Mouse (Mus musculus): Measurements from ENCODE around the gene Cep85l.

Cep85l gene

GRCm38 (mm10) chr10:53394923-53395629 lies 15.3 kb upstream of the Cep85l start:
- DNase-seq (ENCODE audit: low spot score) = no peak

GRCm38 (mm10) chr10:53388227-53388920 lies 8.6 kb upstream of the Cep85l start:
- DNase-seq (ENCODE audit: low spot score) = no peak

GRCm38 (mm10) chr10:53385438-53385837 lies 5.7 kb upstream of the Cep85l start:
- DNase-seq (ENCODE audit: low spot score) = no peak

- DNase-seq (ENCODE audit: low spot score) = no peak
Observed at GRCm38 (mm10) chr10:53384896-53385295, 5.1 kb upstream of the Cep85l start.

- no peak for DNase-seq (ENCODE audit: low spot score)
Observed at GRCm38 (mm10) chr10:53382696-53383365, 3.1 kb upstream of the Cep85l start.

GRCm38 (mm10) chr10:53378981-53379708 lies 602 bp downstream of the Cep85l start:
- peak; percentile 10 for DNase-seq (ENCODE audit: low spot score)

GRCm38 (mm10) chr10:53378296-53378695 lies 1.5 kb downstream of the Cep85l start:
- no peak for DNase-seq (ENCODE audit: low spot score)

GRCm38 (mm10) chr10:53377096-53377495 lies 2.7 kb downstream of the Cep85l start:
- DNase-seq (ENCODE audit: low spot score) = no peak

GRCm38 (mm10) chr10:53373885-53374578 lies 5.7 kb downstream of the Cep85l start:
- DNase-seq (ENCODE audit: low spot score) = no peak

- no peak for DNase-seq (ENCODE audit: low spot score)
Observed at GRCm38 (mm10) chr10:53367265-53367664, 12.5 kb downstream of the Cep85l start.

- DNase-seq (ENCODE audit: low spot score) = no peak
Observed at GRCm38 (mm10) chr10:53364311-53364710, 15.4 kb downstream of the Cep85l start.

GRCm38 (mm10) chr10:53359016-53359415 lies 20.7 kb downstream of the Cep85l start:
- no peak for DNase-seq (ENCODE audit: low spot score)

- DNase-seq (ENCODE audit: low spot score) = no peak
Observed at GRCm38 (mm10) chr10:53353665-53354064, 26.1 kb downstream of the Cep85l start.

GRCm38 (mm10) chr10:53349254-53349653 lies 30.5 kb downstream of the Cep85l start:
- DNase-seq (ENCODE audit: low spot score) = no peak

- DNase-seq (ENCODE audit: low spot score) = peak; percentile 77
Observed at GRCm38 (mm10) chr10:53347787-53348755, 31.7 kb downstream of the Cep85l start.

- no peak for DNase-seq (ENCODE audit: low spot score)
Observed at GRCm38 (mm10) chr10:53346916-53347315, 32.8 kb downstream of the Cep85l start.

GRCm38 (mm10) chr10:53346506-53346905 lies 33.2 kb downstream of the Cep85l start:
- no peak for DNase-seq (ENCODE audit: low spot score)

GRCm38 (mm10) chr10:53345508-53345907 lies 34.2 kb downstream of the Cep85l start:
- DNase-seq (ENCODE audit: low spot score) = no peak

GRCm38 (mm10) chr10:53343865-53344264 lies 35.9 kb downstream of the Cep85l start:
- DNase-seq (ENCODE audit: low spot score) = no peak

GRCm38 (mm10) chr10:53343384-53343783 lies 36.4 kb downstream of the Cep85l start:
- DNase-seq (ENCODE audit: low spot score) = no peak
